Mouse (Mus musculus): ENCODE data around the gene Ifi206.
"Not testable (repeated sequence)": the region's sequence is repeated elsewhere in the genome, so short reads cannot be mapped to it uniquely, and the experiment has no call there.

Gene Ifi206

DNA sequence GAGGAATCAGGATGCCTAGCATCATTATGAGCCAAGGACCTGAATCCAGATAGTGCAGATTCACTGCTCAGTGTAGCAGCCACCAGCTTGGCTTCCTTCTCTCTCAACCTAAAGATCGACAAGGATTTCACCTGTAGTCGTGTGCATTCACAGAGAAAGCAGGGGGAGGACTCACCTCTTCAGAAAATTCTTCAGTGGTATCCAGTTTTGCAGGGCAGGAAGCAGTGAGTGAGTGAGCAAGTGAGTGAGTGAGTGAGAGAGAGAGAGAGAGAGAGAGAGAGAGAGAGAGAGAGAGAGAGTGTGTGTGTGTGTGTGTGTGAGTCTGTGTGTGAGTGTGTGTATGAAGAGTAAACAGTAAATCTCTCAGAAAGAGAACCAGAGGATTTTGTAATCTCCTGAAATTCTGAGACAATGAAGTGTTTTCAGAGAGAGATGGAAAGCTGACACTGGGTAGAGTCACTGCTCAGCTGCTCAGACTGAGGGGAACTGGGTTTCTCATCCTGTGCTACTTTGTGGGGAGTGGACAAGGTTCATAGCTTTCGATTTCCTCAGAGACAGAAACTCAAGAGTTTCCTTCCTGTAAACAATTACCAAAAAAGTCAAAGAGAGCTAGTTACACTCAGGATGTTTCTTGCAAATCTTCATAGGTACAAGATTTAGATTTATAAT is at the start of gene Ifi206:
Ifi206 (minus strand) TSS at position 230 of the 669 bp plus-strand sequence.
- DNase-seq (ENCODE audit: low read depth, low spot score), result not testable (repeated sequence)

DNA sequence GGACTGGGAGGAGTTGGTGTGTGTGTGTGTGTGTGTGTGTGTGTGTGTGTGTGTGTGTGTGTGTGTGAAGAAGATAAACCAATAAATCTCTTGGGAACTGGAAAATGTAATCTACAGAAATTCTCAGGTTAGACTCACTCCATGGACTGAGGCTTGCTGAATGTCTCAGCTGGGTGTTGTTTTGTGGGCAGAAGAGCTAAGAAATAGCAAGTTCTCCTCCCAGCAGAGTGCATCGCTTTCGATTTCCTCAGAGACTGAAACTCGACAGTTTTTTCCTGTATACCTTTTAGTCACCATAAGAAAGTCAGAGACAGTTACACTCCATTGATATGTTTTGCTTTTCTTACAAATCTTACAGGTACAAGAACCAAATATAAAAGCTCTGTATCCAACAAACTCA is 45.0 kb upstream of the Ifi206 start, which contains the start of gene Ifi214:
Ifi214 (minus strand) TSS at position 167 of the 400 bp plus-strand sequence.
- not testable (repeated sequence) for DNase-seq (ENCODE audit: low read depth, low spot score)

DNA sequence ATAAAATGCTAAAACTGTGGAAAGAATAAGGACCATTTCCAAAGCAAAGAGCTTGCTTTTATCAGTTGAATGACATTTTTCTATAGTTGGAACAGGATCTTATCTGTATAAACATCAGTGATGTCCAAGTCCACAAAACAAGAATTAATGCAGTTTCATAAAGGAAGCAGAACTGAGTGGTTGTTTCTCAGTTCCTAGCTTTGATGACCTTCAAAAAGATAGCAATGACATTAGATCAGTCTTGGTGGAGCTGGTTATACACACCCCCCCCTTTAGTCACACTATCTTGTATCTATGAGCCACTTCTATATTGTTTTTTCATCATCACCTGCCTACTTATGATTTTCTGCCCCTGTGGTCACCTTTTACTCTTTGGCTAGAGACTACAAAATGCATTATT is 30.6 kb upstream of the Ifi206 start:
- no peak for DNase-seq (ENCODE audit: low read depth, low spot score)

DNA sequence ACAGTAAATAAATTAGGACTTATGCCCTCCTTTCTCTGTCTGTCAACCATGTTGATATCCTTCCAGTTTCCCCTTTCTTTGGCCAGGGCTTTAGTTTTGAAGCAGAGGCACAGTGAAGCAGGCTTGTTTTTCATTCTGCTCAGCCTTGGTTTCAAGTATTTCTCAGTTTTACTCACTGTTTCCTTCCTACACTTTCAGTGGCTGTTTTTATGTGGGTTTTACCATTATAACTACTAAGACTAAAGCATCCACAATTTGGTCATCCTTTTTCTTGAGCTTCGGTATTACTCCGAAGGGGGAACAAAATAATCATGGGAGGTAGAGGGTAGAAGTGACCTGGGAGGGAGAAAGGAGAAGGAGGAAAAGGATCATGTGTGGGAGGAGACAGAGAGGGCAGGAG is 19.8 kb upstream of the Ifi206 start:
- not testable (repeated sequence) for DNase-seq (ENCODE audit: low read depth, low spot score)

DNA sequence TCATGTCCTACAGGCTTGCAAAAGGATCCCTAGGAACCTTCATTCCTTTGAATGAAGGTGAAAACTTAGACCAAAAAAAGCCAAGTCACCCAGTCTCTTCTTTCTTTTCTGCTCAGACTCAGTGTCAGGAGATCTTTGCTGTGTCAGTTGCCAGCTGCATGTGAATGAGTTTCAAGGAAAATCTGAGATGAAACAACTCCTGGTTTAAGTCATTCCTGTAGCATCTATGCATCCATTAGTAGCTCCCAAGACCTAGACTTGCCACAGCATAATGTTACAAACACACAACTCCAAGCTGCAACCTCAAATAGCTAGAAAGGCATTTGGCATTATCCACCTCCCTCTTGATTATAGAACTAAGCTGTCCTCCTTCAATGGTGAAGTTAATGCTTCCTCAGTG is 642 bp upstream of the Ifi206 start:
- not testable (repeated sequence) for DNase-seq (ENCODE audit: low read depth, low spot score)

DNA sequence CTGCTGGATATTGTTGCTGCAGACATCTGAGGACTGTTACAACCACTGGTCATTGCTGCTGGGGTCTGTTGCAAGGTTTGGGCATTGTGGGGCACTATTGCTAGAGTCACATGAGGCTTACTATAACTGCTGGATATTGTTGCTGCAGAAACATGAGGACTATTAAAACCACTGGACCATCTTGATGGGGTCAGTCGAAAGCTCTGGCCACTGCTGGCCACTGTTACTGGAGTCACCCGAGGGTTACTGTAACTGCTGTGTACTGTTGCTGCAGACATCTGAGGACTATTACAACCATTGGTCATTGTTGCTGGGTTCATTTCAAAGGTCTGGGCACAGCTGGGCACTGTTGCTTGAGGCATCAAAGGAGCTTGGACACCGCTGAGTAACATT is 9.7 kb downstream of the Ifi206 start:
- DNase-seq (ENCODE audit: low read depth, low spot score), result not testable (repeated sequence)

DNA sequence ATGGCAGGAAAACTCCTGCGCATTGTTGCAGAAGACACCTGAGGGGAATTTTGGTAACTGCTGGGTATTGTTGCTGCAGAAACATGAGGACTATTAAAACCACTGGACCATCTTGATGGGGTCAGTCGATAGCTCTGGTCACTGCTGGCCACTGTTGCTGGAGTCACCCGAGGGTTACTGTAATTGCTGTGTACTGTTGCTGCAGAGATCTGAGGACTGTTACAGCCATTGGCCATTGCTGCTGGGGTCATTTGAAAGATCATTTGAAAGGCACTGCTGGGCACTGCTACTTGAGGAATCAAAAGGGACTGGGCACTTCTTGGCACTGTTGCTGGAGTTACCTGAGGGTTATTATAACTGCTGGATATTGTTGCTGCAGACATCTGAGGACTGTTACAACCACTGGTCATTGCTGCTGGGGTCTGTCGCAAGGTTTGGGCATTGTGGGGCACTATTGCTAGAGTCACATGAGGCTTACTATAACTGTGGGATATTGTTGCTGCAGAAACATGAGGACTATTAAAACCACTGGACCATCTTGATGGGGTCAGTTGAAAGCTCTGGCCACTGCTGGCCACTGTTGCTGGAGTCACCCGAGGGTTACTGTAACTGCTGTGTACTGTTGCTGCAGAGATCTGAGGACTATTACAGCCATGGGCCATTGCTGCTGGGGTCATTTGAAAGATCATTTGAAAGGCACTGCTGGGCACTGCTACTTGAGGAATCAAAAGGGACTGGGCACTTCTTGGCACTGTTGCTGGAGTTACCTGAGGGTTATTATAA is 10.3 kb downstream of the Ifi206 start:
- DNase-seq (ENCODE audit: low read depth, low spot score), result not testable (repeated sequence)

DNA sequence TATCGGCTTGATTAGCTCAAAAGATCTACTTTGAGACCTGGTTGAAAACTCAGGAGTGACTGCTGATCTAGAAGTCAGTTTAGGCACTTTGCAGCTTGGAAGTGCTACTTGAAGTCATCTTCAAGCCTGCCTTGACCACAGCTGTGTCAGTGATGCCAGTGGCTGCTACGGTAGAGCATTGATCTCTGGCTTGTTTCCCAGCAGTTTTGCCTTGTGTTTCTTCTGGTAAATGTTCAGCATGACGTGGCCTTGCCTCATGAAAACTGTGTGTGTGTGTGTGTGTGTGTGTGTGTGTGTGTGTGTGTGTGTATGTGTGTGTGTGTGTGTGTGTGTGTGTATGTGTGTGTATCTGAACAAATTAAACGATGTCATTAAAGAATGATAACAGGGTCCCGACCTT is 34.1 kb downstream of the Ifi206 start:
- no peak for DNase-seq (ENCODE audit: low read depth, low spot score)

DNA sequence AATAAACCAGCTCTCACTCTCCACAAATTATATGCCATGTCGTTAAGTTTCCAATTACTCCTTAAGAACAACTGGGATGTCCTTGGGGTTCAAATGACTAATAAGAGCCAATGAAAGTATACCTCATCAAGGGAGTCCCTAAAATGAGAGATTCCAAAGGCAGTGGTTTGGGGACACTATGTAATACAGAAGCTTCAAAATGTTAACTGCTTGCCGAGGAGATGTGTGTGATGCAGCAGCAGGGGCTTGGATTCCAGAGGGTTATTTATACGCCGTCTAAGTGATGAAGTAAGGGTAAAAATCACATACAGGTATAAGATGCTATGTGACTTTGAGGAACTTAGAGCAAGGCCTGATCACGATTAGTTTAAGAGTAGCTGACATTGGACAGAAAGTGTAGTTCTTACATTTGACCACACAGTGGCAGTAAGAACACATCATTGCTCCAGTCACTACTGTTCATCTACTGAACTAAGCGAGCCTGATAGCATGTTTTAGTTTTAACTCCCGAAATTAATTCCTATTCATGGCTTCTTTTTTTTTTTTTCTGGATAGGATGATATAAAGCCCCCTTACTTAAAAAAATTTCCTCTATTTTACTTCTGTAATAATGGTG is 34.6 kb downstream of the Ifi206 start:
- peak; percentile 68 for DNase-seq (ENCODE audit: low read depth, low spot score)

DNA sequence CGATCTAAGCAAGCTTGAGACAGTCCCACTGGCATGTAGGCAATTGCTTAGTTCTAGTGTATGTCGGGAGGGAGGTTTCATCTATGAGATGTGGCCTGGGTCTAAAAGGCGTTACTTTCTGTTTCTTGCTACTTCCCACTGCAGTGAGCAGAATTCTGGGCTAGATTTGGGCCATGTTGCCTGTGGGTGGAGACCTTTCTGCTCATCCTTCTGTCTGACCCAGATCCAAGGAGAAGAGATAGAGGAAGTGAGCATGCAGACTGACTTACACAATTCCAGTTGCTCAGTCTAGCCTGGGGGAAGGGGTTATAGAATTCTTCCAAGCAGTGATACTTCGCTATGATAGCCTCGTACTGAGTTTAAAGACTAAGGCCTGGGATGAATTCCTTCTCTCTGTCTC is 39.2 kb downstream of the Ifi206 start:
- no peak for DNase-seq (ENCODE audit: low read depth, low spot score)

DNA sequence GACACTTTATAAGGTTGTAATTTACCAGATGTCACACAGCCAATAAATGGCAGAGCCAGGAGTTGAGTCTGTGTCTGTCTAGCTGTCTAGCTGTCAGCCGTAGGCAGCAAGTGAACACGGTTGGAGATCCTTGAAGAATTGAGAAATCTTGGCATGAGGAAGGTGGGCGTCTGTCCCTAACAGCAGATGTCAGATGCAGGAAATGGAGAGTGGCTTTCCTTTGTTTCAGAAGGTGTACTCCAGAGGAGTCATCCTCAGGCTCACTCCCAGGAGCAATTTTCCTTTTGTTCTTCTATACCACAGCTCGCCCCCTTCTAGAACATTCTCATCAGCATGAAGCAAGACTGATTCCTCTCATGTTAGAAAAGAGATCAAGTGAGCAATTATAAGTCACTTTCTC is 40.2 kb downstream of the Ifi206 start:
- no peak for DNase-seq (ENCODE audit: low read depth, low spot score)

DNA sequence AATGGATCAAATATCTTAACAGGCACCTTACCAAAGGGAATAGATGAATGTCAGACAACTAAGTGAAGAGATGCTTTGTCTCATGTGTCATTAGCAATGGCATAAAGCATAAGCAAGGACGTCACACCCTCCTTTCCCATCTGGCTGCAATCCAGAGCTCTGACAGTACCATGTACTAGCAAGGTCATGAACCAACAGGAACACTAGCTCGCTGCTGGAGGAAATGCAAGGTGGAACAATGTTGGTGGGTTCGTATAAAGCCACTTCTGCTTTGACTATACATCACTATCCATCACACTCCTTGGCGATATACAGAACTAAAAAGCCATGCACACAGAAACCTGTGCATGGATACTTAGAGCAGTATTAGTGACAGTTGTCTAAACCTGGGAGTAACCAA is 43.8 kb downstream of the Ifi206 start:
- DNase-seq (ENCODE audit: low read depth, low spot score), result no peak

DNA sequence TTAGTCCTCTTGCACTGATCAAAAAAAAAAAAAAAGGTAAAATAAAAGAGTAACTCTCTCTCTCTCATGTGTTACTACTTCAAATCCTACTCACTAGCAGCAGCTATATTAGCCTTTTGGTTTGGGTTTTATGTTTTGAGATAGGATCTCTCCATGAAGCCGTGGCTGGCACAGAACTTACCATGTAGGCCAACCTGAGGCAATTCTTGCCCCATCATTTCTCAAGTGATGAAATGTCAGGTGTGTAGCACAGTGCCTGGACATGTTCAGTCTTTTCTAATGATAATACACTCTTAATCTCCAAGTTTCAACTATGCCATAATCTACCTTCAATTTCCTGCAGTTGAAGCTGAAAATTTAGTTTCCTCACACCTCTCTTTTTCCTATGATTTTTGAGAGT is 47.8 kb downstream of the Ifi206 start:
- DNase-seq (ENCODE audit: low read depth, low spot score), result no peak

DNA sequence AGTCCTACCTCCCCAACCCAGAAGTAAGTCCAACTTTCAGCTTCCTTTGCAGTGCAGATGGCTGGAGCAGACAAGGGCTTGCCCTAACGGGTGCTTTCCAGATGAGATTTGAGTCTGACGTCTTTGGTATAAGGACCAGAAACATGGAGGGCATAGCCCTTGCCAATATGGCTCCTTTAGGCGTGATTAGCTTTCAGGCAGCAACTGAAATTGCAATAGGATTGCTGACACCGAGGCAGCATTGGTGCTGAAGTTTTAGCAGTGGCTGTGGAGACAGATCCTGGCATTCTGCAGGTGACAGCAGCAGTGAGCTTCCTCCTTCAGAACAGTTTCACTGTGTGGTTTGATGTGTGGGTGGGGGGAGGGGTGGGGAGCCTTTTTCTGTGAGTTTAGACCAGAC is 49.6 kb downstream of the Ifi206 start:
- peak; percentile 85 for DNase-seq (ENCODE audit: low read depth, low spot score)

DNA sequence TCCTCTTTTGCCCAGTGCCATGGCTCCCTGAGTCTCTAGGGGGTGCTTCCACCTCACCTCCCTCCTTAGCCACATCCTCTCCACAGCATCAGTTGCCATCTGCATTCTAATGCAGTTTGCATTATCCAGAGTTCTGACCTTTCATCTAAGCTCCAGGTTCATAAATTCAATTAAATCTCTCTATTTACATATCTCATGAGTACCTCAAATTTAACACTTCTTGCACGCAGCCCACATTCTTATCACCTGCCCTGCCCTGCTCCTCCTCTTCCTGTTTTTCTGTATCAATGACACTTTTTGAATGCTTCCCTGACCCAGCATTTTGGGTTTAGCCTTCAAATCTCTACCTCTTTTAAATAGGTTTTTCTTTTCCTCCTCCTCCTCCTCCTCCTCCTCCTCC is 50.2 kb downstream of the Ifi206 start:
- peak; percentile 69 for DNase-seq (ENCODE audit: low read depth, low spot score)

DNA sequence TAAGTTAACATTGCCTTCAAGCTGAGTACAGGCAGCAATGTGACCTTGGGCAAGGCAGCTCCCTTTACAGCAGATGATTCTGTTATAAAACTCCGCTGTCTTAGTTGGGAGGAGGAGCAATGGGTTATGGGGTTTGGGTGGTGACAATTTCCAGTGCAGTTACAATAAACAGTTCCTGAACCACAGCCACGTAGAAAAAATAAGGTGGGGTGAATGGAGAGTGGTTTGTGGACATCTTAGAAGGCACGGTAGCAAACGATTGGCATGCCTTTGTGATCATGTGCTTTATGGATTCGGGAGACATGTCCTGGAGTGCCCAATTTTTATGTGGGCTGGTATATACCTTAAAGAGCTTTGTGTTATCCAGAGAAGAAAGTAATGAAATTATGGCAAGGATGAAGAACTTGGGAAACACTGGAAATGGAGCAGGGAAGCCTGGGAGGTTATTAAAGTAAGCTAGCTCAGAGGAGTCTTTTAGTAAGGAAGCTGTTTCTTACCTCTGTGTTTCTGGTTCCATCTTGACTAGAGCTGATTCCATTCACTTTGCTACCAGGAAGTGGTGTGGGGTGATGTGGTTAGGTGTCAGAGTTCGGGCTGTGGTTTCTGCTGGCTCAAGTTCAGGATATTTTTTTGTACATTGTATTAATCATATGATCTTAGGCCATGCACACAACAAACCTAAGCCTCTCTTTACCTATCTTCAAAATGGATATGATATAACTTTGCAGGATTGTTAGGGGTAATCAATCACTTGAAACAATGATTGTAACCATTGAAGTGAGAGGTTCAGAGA is 53.5 kb downstream of the Ifi206 start:
- no peak for DNase-seq (ENCODE audit: low read depth, low spot score)

DNA sequence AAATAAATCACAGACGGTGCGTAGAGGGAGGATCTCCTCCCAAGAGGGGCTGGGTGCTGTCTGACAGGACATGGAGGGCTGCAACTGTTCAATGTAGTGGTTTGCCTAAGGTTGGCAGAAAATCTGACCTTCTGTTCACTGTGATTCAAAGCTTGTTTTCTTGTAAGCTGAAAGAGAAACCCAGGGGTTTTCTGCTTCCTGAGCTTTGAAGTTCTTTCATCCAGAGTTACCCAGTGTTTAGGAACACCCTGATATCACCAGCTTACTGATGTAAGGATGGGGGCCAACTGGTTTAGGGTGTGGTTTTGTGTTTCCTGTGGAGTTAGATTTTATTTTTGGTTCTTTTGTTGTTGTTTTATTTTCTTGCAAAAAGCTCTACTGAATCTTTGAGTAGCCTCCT is 58.4 kb downstream of the Ifi206 start:
- no peak for DNase-seq (ENCODE audit: low read depth, low spot score)

DNA sequence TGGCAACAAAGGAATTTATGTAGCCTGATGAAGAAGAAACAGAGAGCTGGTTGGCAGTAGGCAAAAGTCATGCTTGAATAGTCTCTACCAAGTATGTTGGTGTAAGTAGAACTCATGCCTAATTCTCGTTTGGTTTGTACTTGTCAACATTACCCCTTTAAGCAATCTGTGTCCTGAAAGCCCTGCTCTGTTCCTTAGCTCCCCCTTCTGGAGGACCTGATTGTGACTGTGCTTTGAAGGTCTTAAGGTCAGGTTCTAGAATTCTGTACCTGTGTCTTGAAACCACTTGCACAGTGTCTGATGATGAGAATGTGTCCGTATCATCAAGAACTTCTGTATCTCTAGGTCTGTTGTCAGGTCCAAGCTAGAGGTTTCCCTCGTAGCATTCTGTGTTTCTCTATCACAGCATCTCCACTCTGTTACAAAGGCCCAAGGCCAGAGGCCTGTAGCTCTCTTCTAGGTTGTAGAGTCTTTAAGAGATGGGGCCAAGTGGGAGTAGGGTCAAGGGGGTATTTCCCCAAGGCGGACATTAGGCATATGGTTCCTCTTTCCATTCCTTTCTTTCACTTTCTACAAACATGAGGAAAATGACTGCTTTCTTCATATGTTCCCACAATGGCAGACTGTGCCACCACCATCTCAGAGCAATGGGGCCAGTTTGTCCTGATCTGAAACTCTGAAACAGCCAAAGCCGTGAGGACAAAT is 60.7 kb downstream of the Ifi206 start:
- DNase-seq (ENCODE audit: low read depth, low spot score), result peak; percentile 51

DNA sequence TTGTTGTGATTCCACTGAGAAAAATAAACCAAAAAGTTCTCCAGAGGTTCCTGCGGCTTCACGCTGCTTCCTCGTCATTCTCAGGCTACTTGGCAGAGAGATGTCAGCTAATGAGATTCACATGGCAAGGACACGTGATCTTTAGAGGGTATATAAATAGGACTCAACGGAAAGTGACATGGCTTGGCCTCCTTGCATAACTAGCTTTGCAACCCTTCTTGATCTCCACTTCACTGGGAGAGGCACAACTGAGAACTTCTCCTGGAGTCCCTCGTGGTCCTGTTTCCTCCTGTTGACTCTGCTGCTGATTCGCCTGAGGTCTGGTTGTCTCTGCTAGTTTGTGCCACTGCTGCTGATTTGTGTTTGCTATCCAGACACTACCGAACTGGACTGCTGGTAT is 63.5 kb downstream of the Ifi206 start:
- DNase-seq (ENCODE audit: low read depth, low spot score), result no peak

DNA sequence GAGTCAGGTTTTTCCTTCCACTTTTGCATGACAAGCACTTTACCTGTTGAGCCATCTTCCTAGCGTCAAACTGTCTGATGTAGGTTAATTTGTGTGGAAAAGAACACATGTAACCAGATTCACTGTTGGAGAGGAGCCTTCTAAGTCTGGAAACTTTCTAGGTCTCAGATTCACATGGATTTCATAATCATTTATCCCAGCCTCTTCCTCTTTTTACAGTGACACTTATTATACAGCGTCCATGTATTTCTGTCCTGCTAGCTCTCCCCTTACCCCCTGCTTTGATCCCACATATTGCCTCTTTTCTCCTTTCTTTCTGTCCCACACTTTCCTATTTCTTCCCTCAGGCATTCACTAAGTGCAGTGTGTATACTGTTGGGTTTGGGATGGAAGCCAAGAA is 64.5 kb downstream of the Ifi206 start:
- DNase-seq (ENCODE audit: low read depth, low spot score), result no peak

DNA sequence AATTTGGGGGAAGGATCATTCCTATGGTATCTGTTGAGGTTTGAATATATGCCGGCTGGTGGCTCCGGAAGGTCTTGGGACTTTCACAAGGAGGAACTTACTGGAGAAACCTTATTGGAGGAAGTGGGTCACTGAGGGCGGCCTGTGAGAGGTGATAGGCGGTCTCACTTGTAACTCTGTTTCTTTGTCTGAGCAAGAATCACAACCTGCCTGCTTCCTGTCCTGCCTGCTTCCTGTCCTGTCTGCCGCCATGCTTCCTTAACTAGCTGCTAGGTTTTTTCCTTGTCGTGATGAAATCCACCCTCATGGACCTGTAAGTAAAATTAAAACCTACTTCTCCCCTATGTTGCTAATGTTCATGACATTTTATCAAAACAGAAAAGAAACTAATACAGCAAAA is 70.5 kb downstream of the Ifi206 start:
- peak; percentile 91 for DNase-seq (ENCODE audit: low read depth, low spot score)

Measured in A20 (cell line).